Mouse (Mus musculus) CD4-positive, CD25-positive, alpha-beta regulatory T cell, adult 4 months (primary cell): ENCODE measurements around the gene Fbxo5. TPM values are rescaled to one million over a fixed set of nuclear protein-coding genes. Genes with fewer than 3 reads are reported as not detected.

Experiments used
- ATAC-seq: one replicate; pipeline ENCODE4 v1.8.0; 2017
- polyA plus RNA-seq, 2 experiments: library from polyadenylated mRNA; unstranded; fragments of 100-300 nt; shearing (Covaris generic); gene quantifications; one replicate each; pipeline ENCODE4 v1.2.1; 2017

Gene Fbxo5
- 10 to 100 TPM; 12.5 to 18.1 TPM for polyA plus RNA-seq

DNA sequence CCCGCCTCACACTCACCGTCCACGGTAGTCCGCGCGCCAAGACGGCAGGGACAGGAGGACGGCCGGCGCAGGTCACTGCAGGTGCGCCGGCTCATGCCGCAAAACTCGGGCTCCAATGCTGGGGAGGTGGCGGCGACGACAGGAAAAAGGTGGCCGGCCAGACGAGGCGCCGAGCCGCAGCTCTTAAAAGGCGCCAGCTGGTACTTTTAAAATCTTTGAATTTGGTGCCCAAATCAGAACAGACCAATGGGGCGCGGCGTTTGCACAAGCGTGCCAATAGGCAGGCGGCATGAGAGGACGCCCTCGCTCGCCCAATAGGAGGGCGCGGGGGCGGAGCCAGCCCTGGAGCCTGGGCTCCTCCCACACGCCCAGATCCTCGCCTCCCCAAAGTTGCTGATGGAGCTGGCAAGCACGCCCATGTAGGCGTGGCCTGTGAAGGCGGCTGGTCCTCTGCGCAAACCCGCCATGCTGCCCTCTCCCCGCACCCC lies at the start of gene Fbxo5:
Gene Fbxo5, minus strand, starts transcription at position 358 of the 488 bp plus-strand sequence.
- ATAC-seq, result peak; percentile 89

DNA sequence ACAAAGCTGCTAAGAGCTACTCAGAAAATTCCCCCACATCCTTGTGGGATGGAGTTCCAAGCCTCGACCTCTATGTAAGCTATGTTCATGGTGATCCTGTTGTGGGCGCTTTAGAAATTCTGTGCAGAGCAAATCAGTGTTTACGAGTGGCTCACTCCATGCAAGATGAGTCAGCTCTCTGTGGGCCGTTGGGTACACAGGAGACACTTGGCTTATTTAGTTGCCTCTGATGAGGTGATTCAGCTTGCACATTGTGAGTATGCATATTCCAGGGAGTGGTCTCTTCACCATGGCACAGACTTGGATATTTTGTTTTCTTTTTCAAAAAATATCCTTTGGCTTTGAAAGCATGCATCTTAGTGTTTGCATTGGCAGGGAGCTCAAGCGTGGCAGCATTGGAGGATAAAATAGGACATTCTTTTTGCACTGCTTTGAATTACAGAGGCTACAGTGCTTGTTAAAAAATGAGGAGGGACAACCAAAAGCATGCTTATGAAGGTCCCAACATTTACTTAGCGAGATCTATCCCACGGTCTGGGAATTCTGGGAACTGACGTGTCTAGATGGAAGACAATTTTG lies 48.0 kb upstream of the Fbxo5 start:
- no peak for ATAC-seq

DNA sequence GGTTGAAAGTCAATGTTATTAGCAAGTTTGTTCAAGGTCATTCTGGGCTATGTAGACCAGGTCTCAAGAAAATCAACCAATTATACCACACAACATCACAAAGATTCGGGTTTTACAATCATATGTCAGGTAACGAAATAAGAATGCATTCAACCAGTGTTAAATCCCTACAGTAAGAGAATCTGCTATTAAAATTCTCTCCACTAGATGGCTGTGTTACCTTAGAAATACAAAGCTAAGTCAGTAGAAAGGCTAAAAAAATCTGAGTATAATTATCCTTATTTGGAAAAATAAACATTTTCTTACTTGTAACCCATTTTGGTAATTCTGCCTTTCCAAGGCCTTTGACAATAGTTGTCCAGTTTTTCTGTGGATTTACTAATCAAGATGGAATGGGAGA lies 41.5 kb upstream of the Fbxo5 start:
- peak; percentile 45 for ATAC-seq

DNA sequence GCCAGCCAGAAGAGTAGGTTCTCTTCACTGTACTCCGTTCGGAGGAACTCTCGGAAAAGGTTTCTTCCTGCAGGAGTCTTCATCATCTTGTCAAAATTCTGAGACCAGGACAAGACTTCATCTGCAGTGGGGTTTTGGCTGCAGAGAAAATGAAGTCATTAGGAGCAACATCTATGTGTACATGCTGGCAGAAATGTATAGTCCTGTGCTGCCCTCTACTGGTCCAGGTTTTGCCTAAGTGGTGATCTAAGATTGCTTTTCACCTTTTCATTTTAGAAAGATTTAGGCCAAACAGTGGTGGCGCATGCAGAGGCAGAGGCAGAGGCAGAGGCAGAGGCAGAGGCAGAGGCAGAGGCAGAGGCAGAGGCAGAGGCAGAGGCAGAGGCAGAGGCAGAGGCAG lies 36.0 kb upstream of the Fbxo5 start:
- peak; percentile 76 for ATAC-seq

DNA sequence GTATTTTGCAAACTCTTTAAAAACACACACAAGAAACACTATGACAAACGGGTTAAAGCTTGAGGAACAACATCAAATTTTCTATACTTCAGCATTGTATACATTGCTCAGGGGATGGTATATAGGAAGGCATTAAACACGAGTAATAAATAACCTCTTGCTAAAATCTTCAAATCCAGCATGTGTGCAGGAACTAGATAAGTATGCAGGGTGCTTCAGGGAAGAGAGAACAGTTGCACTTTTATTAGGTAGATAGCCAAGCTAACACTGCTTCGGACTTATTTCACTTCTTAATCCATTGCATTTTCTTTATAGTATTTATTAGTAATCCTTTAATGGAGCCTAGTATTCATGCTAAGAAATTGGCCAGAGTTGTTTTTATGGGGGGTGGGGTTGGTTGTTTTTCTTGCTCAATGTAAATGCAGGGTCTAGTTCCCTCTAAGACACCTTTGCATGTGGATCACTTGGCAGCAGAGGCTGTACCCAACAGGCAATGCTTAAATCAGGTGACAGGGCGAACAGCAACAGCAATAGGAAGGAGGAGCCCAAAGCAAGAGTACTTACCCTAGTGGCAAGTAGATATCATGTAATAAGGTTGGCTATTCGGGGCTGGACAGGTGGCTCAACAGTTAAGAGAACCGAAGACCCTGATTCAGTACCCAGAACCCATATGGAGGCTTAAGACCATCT lies 21.1 kb upstream of the Fbxo5 start:
- no peak for ATAC-seq

DNA sequence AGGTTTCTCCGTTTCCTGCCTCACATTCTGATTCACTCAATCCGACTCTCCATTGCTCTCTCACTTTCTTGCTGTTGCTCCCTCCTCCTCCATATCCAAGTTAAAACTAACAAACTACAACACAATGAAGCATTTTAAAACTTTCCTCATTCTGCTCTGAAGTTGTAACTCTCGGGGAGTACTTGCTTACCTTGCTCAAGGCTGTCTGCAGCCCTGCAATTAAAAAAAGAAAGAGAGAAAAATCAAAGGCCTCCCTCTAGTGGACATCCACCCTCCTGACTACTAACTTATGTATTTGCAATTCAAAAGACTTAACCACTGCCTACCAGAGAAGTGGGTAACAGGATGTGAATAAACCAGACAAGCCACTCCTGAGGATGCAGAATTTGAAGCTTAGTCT lies 19.4 kb upstream of the Fbxo5 start:
- ATAC-seq, result peak; percentile 44

DNA sequence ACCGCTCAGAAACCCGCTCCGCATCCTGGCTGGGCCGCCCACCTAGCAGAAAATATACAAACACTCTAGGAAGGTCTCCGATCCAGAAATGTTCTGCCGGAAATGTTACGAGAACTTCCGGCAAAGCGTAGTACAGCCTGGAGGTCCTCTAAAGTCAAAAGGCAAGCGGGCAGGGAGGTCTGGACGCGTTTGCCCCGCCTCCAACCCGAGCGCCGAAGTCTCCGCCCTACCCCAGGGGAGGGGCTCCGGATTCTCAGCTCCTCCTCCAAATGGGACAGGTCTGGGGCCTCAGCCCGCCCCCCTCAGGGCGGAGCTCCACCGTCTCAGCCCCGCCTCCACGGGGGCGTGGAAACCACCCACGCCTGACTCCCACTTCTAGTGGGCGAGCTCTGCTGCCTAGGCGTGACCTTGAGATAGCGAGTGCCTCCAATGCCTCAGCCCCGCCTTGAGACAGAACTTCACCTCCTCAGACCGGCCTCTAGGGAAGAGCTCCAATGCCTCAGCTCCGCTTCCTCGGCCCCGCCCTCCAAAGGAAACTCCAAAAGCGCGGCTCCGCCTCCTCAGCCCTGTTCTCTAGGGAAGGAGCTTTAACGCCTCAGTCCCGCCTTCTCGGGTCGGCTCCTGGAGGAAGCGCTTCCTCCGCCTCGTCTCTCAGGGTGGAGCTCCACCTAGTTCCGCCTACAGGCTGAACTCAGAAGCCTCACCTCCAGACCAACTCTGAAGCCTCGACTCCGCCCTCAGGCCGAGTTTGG lies 18.5 kb upstream of the Fbxo5 start, which contains the start of gene Mtrf1l:
Gene Mtrf1l, minus strand, starts transcription at position 171 of the 752 bp plus-strand sequence.
- ATAC-seq, result peak; percentile 79

DNA sequence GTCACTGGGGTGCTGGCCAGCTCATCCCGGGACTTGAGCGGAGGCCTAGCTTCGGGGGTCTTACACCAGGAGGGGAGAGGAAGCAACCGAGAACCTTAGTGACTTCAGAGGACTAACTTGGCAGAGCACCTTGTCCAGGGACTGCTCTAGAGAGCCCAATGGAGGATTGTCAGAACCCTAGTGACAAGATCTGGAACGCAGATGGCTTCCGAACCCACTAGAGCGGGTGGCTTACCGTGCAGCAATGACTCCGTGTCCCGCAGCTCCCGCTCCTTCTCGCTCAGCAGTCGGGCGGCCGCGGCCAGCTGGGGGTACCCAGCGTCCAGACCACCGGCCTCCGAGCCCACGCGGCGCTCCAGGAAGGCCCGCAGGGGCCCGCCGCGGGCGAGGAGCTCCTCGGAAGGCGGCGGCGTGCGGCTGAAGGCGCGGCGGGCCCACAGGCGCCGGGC lies 17.9 kb upstream of the Fbxo5 start:
- no peak for ATAC-seq

DNA sequence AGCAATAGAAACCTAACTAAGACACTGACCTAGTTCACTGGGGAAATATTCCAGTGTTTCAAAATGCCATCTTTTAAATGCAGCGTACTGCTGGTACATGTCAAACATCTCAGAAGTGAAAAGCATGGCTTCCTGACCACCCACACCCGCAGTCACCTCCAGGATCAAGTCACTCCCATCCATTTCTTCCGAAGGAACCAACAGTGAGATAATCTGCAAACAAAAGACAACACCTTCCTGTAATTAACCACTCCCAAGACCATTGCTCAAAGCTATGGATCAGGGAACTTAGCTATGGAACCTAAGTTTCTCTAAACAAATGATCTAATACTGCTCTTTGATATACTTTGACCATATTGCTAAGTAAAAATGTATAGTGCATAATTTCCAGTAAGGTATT lies 13.4 kb upstream of the Fbxo5 start:
- ATAC-seq, result no peak

DNA sequence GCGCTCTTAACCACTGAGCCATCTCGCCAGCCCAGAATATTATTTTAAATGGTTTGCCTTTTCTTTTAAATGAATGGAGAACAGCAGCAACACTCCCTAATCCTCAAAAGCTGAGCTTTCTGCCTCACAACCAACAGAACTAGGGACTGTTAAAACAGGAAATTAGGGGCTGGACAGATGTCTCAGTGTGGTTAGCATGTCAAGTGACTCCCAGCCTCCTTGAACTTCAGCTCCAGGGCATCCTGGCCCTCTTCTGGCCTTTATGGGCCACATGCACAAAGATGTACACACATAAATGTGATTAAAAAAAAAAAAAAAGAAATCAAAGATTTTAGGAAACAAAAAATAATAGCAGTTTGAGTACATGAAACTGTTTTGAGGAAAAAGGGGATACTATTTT lies 10.6 kb upstream of the Fbxo5 start:
- ATAC-seq, result no peak

DNA sequence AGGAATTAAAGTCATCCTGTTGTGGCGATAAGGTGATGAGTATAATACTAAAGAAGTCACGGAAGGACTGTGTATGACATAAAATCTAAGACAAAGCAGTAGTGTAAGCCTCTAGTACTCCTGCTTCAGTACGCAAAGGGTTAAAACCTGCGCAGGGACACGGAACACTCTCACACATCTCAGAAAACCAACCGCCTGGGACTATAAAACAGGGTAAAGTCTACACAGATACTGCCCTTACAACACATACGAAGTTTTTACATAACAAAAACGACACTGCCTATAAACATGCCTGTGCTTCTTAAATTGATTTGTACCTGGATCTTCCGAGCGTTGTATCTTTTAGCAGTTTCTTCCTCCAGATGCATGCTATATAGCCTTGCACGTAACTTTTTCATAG lies 8.3 kb upstream of the Fbxo5 start:
- no peak for ATAC-seq

DNA sequence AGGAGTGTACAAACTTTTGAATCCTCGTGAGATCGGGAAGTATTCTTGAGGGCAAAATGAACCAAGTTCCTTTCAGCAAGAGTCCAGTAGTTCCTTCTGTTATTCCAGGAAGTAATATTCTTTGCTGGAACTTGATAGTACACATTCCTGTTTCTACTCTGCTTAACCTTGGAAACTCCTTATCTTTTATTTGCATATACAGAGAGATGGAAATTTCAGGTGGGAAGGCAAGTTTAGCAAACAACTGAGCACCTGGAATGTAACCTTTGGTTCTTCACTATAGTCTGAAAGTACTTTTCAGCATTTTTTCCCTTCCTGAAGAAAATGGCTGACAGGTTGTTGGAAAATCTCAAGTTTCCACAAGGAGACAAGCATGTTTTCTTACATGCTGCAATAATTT lies 2.3 kb upstream of the Fbxo5 start:
- no peak for ATAC-seq

DNA sequence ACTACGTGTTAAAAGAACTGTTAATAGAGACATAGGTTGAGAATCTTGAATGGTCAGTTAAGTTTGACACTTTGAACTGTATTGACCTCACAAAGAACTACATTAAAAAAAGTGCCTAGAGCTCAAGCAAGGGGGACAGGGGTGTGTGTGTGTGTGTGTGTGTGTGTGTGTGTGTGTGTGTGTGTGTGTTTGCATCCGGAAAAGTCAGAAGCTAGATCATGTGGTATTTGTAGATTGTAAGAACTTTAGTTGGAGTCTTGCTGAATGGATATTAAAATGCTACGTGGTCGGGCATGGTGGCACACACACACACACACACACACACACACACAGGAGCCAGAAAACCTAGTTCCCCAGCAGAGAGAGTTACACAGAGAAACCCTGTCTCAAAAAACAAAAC lies 1.6 kb upstream of the Fbxo5 start:
- no peak for ATAC-seq

DNA sequence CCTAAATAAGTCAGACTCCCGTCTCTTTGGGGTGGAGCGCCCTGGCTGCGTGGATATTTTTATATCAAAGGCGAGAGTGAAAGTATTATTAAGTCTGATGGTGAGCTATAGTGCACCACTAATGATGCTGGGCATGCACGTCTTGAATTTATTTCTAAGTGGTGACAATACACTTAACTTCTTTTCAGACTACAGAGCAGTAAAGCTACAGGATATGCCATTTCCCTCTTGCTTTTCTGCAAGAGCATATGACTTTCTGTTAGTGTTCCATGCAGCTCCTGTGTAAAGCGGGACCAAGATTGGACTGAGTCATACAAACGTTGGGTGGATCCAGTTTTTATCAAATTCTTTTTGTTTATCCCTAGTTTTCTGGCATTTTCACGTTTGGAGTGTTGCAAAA lies 1.0 kb upstream of the Fbxo5 start:
- no peak for ATAC-seq

DNA sequence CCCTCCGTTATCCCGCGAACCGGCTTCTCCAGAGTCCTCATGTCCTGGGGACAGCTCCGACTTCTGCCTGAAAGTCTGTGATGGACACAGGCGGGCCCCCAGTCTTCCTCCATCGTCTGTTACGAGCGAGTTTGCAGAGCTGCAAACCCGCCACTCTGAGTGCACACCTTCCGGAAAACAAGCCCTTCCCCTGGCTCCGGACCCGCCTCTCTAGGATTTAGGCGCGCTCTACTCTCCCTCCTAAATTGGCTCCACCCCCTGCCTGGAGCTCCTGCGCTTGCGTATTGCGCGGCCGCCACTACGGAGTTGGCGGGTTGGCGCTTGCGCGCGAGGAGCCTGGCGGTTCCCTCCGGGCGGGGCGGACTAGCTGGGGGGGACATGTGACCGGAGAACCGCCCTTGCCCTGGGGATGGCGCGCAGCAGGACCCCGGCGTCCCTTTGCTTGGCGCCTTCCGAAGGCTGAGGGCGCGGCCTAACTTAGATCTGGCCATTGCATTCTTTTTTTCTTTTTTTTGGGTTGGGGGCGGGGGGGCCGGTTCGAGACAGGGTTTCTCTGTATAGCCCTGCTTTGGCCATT lies 419 bp upstream of the Fbxo5 start:
- peak; percentile 82 for ATAC-seq

DNA sequence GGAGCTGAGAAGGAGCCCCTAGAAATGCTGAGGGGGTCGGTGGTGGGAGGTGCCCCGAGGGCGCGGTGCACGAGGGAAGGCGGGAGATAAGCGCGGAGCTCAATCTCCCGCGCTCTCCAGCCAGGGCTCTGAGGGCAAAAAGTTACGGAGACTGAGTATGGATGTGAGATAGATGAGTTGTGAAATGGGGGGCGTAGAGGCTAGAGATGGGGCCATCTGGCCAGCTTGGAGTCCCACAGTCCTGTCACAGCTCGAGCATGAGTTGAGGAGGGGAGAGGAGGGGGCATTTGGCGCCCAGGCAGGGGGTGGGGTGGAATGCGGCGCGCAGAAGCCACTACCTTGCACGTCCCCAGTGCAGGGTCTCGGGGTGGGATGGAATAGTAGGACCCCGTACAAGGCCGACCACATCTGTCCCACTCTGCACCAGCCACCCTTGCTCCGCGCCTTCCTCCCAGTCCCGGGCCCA lies 676 bp downstream of the Fbxo5 start:
- ATAC-seq, result no peak

DNA sequence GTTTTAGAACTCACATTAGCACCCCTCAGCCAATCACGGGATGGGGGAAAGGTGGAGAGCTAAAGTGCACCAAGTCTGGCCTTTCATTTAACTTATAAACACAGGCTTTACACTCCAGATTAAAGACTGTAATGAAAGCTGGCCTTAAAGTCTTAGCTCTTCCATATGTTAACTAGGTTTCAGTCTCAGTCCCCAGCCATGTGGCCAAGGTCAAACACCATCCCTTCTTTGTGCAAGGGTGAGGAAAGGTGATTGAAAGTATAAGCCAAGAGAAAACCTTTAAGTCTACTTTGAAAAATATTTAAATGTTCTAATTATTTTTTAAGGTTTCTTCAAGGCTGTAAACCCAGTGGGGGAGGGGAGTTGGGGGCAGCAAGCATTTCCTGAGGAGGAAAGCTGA lies 1.7 kb downstream of the Fbxo5 start:
- no peak for ATAC-seq

DNA sequence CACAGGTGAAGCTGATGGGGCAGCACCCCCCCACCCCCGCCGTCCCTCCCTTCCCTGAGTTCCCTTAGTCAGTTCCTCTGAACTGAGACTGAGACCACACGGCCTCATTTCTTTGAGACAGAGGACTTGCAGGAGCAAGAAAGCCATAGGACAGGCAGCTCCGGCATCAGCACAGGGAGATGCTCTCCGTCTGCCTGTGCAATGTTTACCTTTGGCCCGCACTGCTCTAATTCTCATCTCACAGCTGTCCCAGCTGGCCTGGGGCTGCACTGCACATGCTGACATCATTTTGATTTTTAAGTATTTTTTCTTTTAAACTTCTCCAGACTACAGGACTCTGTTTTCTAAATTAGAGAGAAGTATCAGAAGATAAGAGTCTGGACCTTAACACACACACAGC lies 2.5 kb downstream of the Fbxo5 start:
- ATAC-seq, result no peak

DNA sequence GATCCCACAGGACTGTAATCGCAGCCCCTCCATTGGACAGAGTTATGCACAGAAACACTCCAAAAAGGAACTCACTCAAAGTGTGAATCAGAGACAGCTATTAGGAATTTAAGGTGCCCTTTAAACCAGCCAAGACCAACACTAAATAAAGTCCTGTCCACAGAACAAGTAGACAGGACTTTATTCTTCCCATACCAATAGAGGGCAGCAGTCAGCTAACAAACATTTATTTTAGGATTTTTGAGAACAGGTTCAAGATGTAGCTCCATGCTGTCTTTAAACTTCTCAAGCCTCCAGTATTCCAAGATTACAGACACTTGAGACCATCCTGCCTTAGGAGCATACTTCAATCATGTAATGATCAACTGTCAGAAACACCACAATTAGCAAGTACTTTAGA lies 4.9 kb downstream of the Fbxo5 start:
- ATAC-seq, result no peak

DNA sequence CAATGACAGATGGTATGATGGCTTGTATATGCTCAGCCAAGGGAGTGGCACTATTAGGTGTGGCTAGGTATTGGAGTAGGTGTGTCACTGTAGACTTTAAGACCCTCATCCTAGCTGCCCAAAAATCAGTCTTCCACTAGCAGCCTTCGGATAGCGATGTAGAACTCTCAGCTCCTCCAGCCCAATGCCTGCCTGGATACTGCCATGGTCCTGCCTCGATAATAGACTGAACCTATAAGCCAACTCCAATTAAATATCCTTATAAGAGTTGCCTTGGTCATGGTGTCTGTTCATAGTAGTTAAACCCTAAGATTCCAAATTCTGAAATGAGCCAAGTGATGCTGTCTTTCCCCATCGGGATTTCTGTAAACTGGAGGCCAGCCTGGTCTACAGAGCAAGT lies 7.3 kb downstream of the Fbxo5 start:
- no peak for ATAC-seq

DNA sequence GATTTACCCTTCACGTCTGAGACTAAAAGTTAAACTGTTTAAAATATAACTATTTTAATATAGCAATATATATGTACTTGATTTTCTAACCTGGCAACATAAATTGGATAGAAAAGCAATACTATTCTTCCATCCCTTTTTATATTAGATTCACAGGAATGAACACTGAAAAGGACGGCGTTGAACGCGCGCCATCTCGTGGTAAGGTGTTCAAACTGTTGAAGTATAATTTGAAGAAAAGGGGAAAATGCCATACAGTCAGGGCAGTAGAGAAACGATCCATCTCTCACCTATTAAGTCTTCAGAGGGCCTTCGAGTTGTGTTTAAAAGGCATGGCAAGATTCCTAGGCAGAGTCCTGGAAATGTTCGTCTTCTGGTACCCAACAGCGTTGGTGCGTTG lies 14.7 kb downstream of the Fbxo5 start:
- ATAC-seq, result no peak

DNA sequence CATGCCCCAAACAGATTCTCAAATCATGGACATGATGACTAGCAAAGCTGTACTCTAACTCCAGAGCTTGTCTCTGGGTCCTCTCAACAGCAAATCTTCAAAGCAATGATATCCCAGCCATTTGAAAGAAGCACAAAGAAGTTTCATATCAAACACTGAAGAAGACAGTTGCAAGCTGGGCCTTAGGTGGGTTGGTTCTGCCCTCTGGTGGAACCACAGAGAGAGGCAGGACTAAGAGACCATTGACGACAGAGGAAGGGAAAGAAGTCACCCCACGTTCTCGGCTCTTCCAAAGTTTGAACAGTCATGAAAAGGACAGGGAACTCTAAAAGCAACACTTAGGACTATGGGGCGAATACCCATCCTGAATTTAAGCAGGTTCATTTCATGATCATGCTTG lies 18.5 kb downstream of the Fbxo5 start:
- peak; percentile 57 for ATAC-seq
